22 mouse cellular contexts compared by ENCODE assay signal in genomic region chr8:9423590-9423989, GRCm38 (mm10).
DNase-seq lines count a peak whose midpoint lies in the region; ATAC-seq and TF ChIP-seq lines count a peak whose summit lies in the region.
"Had no signal": no experiment of that assay in that cellular context is flagged by ENCODE, and none has a peak within 500 bp of the region (broad histone marks: within the 10 kb centered on the region; RNA-seq: fewer than 3 reads in every experiment).

No protein-coding gene starts in this region.

- no peak overlapping the region for H3K4me2 ChIP-seq in heart, postnatal 0 days (ENCODE audit: low read depth, low read length)
- no peak overlapping the region for H3K4me2 ChIP-seq in heart, embryonic 11.5 days
- H3K4me2 ChIP-seq in midbrain, postnatal 0 days (ENCODE audit: low read depth, low read length, poor library complexity, severe bottlenecking), result no peak overlapping the region
- no peak overlapping the region for H3K4me2 ChIP-seq in midbrain, embryonic 15.5 days
- H3K4me2 ChIP-seq in neural tube, embryonic 14.5 days (ENCODE audit: low read depth, low read length), result no peak overlapping the region
- no peak overlapping the region for H3K4me2 ChIP-seq in forebrain, embryonic 11.5 days (ENCODE audit: low read depth, low read length, severe bottlenecking)
- H3K4me2 ChIP-seq: forebrain, embryonic 13.5 days; heart, embryonic 13.5 days; limb, embryonic 13.5 days; liver, embryonic 13.5 days; lung, embryonic 15.5 days; stomach, embryonic 15.5 days had no signal

- no peak overlapping the region for H3K27ac ChIP-seq in heart, postnatal 0 days (ENCODE audit: low read depth)
- no peak overlapping the region for H3K27ac ChIP-seq in heart, embryonic 11.5 days (ENCODE audit: low read depth, low read length)
- H3K27ac ChIP-seq in midbrain, postnatal 0 days (ENCODE audit: low read depth, low read length), result no peak overlapping the region
- no peak overlapping the region for H3K27ac ChIP-seq in midbrain, embryonic 15.5 days
- H3K27ac ChIP-seq in neural tube, embryonic 14.5 days (ENCODE audit: low read depth, low read length), result no peak overlapping the region
- H3K27ac ChIP-seq in forebrain, embryonic 11.5 days (ENCODE audit: low read depth, low read length), result no peak overlapping the region
- H3K27ac ChIP-seq: forebrain, embryonic 13.5 days; heart, embryonic 13.5 days; limb, embryonic 13.5 days; liver, embryonic 13.5 days; lung, embryonic 15.5 days; stomach, embryonic 15.5 days had no signal

- no peak overlapping the region for H3K4me3 ChIP-seq in heart, postnatal 0 days (ENCODE audit: low read depth, low read length)
- H3K4me3 ChIP-seq in heart, embryonic 11.5 days (ENCODE audit: low read depth, low read length), result no peak overlapping the region
- H3K4me3 ChIP-seq in midbrain, postnatal 0 days (ENCODE audit: low read depth, low read length), result no peak overlapping the region
- H3K4me3 ChIP-seq in midbrain, embryonic 15.5 days, result no peak overlapping the region
- H3K4me3 ChIP-seq in neural tube, embryonic 14.5 days (ENCODE audit: low read depth, low read length), result no peak overlapping the region
- H3K4me3 ChIP-seq in forebrain, embryonic 11.5 days (ENCODE audit: low read depth, low read length), result no peak overlapping the region
- H3K4me3 ChIP-seq: forebrain, embryonic 13.5 days; heart, embryonic 13.5 days; limb, embryonic 13.5 days; liver, embryonic 13.5 days; lung, embryonic 15.5 days; stomach, embryonic 15.5 days had no signal

- ATAC-seq in heart, postnatal 0 days (ENCODE audit: insufficient read depth, low read depth), result no peak
- ATAC-seq in heart, embryonic 11.5 days (replicated peaks; ENCODE audit: insufficient number of reproducible peaks, low FRiP score, low TSS enrichment), result no peak
- ATAC-seq in midbrain, postnatal 0 days (ENCODE audit: low FRiP score), result peak; percentile 44; the same call in 1 of the 2 replicates
- no peak for ATAC-seq in midbrain, embryonic 15.5 days (replicated peaks)
- peak; percentile 96 for ATAC-seq in granulocyte monocyte progenitor cell, adult 5-6 weeks (replicated peaks; ENCODE audit: poor library complexity, severe bottlenecking)
- peak; percentile 51; the same call in 1 of the 2 replicates for ATAC-seq in neural tube, embryonic 14.5 days (ENCODE audit: low read depth)
- no peak for ATAC-seq in forebrain, embryonic 11.5 days (replicated peaks; ENCODE audit: low FRiP score)
- ATAC-seq: forebrain, embryonic 13.5 days; inflammation-experienced regulatory T-cells, adult 6 months had no signal

- H3K27me3 ChIP-seq in heart, postnatal 0 days (ENCODE audit: control insufficient read depth, insufficient read depth, low read length), result no peaks in the 10 kb centered on the region
- no peaks in the 10 kb centered on the region for H3K27me3 ChIP-seq in heart, embryonic 11.5 days (ENCODE audit: control insufficient read depth, insufficient read depth, low read length)
- no peaks in the 10 kb centered on the region for H3K27me3 ChIP-seq in midbrain, postnatal 0 days (ENCODE audit: insufficient read depth, low read length)
- H3K27me3 ChIP-seq in midbrain, embryonic 15.5 days (replicated peaks), result no peaks in the 10 kb centered on the region
- H3K27me3 ChIP-seq in neural tube, embryonic 14.5 days (ENCODE audit: control insufficient read depth, insufficient read depth, low read length), result no peaks in the 10 kb centered on the region
- H3K27me3 ChIP-seq in forebrain, embryonic 11.5 days (ENCODE audit: control insufficient read depth, insufficient read depth, low read length), result no peaks in the 10 kb centered on the region
- H3K27me3 ChIP-seq: forebrain, embryonic 13.5 days; heart, embryonic 13.5 days; limb, embryonic 13.5 days; liver, embryonic 13.5 days; lung, embryonic 15.5 days; stomach, embryonic 15.5 days had no signal

- no peak for TF ChIP-seq EP300 in heart, postnatal 0 days (IDR thresholded peaks at IDR 0.05; ENCODE audit: low read depth)

- DNase-seq in heart, postnatal 0 days (ENCODE audit: low spot score), result peak; percentile 24
- no peak for DNase-seq in midbrain, postnatal 0 days (ENCODE audit: low spot score)
- DNase-seq in forebrain, embryonic 11.5 days (ENCODE audit: low spot score), result no peak
- DNase-seq: cerebellum, adult 9-10 months; gastrocnemius, postnatal 14 days; kidney, adult 2 months; kidney, postnatal 10 days; layer of hippocampus, postnatal 36 days; liver, embryonic 13.5 days; lung, postnatal 4 days; right cerebral cortex, postnatal 25 days; thymus, adult 18-20 months had no signal

- no peaks in the 10 kb centered on the region for H3K9me3 ChIP-seq in heart, postnatal 0 days (replicated peaks; ENCODE audit: control insufficient read depth, low read length)
- no peaks in the 10 kb centered on the region for H3K9me3 ChIP-seq in heart, embryonic 11.5 days (replicated peaks; ENCODE audit: control insufficient read depth, low read length)
- no peaks in the 10 kb centered on the region for H3K9me3 ChIP-seq in midbrain, postnatal 0 days (ENCODE audit: low read length)
- no peaks in the 10 kb centered on the region for H3K9me3 ChIP-seq in midbrain, embryonic 15.5 days
- no peaks in the 10 kb centered on the region for H3K9me3 ChIP-seq in neural tube, embryonic 14.5 days (ENCODE audit: control insufficient read depth, low read length)
- no peaks in the 10 kb centered on the region for H3K9me3 ChIP-seq in forebrain, embryonic 11.5 days (ENCODE audit: control insufficient read depth, low read length)
- H3K9me3 ChIP-seq: forebrain, embryonic 13.5 days; heart, embryonic 13.5 days; limb, embryonic 13.5 days; liver, embryonic 13.5 days; lung, embryonic 15.5 days; stomach, embryonic 15.5 days had no signal

- no peaks in the 10 kb centered on the region for H3K36me3 ChIP-seq in heart, postnatal 0 days (replicated peaks; ENCODE audit: control insufficient read depth, insufficient read depth, low read length)
- no peaks in the 10 kb centered on the region for H3K36me3 ChIP-seq in heart, embryonic 11.5 days (ENCODE audit: control insufficient read depth, insufficient read depth, low read length)
- H3K36me3 ChIP-seq in midbrain, postnatal 0 days (ENCODE audit: insufficient read depth, low read length), result no peaks in the 10 kb centered on the region
- H3K36me3 ChIP-seq in midbrain, embryonic 15.5 days (replicated peaks), result no peaks in the 10 kb centered on the region
- no peaks in the 10 kb centered on the region for H3K36me3 ChIP-seq in neural tube, embryonic 14.5 days (ENCODE audit: control insufficient read depth, insufficient read depth, low read length)
- H3K36me3 ChIP-seq in forebrain, embryonic 11.5 days (ENCODE audit: control insufficient read depth, insufficient read depth, low read length), result no peaks in the 10 kb centered on the region
- H3K36me3 ChIP-seq: heart, embryonic 13.5 days; limb, embryonic 13.5 days; liver, embryonic 13.5 days; lung, embryonic 15.5 days; stomach, embryonic 15.5 days had no signal

- 14% methylated on average over 5 of the region's 5 CpGs for WGBS in heart, postnatal 0 days
- 22% methylated on average over 5 of the region's 5 CpGs for WGBS in heart, embryonic 11.5 days (ENCODE audit: insufficient replicate concordance)
- 56% methylated on average over 5 of the region's 5 CpGs for WGBS in midbrain, postnatal 0 days
- WGBS in midbrain, embryonic 15.5 days, result 50% methylated on average over 5 of the region's 5 CpGs
- WGBS in neural tube, embryonic 14.5 days, result 51% methylated on average over 5 of the region's 5 CpGs
- WGBS in forebrain, embryonic 11.5 days, result 86% methylated on average over 5 of the region's 5 CpGs

- H3K9ac ChIP-seq in heart, postnatal 0 days (replicated peaks; ENCODE audit: low read depth, low read length), result no peak overlapping the region
- H3K9ac ChIP-seq in heart, embryonic 11.5 days (ENCODE audit: low read depth, low read length), result no peak overlapping the region
- no peak overlapping the region for H3K9ac ChIP-seq in midbrain, postnatal 0 days (replicated peaks; ENCODE audit: low read length, poor library complexity, severe bottlenecking)
- H3K9ac ChIP-seq in midbrain, embryonic 15.5 days, result no peak overlapping the region
- H3K9ac ChIP-seq in neural tube, embryonic 14.5 days (replicated peaks; ENCODE audit: low read depth, low read length), result no peak overlapping the region
- H3K9ac ChIP-seq in forebrain, embryonic 11.5 days (ENCODE audit: low read length), result no peak overlapping the region
- H3K9ac ChIP-seq: forebrain, embryonic 13.5 days; heart, embryonic 13.5 days; limb, embryonic 13.5 days; liver, embryonic 13.5 days; lung, embryonic 15.5 days; stomach, embryonic 15.5 days had no signal

- no peak for TF ChIP-seq CTCF in heart, postnatal 0 days (IDR thresholded peaks at IDR 0.05; ENCODE audit: low read depth)
- no peak for TF ChIP-seq CTCF in midbrain, postnatal 0 days (IDR thresholded peaks at IDR 0.05)

- H3K4me1 ChIP-seq in heart, postnatal 0 days (ENCODE audit: control insufficient read depth, insufficient read depth), result no peaks in the 10 kb centered on the region
- H3K4me1 ChIP-seq in heart, embryonic 11.5 days (ENCODE audit: control insufficient read depth, insufficient read depth, low read length), result 0 out of 2 replicates have a peak, but pooled peaks cover 2% of the 10 kb centered on the region
- H3K4me1 ChIP-seq in midbrain, postnatal 0 days (ENCODE audit: insufficient read depth, low read length), result no peaks in the 10 kb centered on the region
- H3K4me1 ChIP-seq in midbrain, embryonic 15.5 days, result 0 out of 2 replicates have a peak, but pooled peaks cover 7% of the 10 kb centered on the region
- no peaks in the 10 kb centered on the region for H3K4me1 ChIP-seq in neural tube, embryonic 14.5 days (ENCODE audit: control insufficient read depth, insufficient read depth, low read length)
- no peaks in the 10 kb centered on the region for H3K4me1 ChIP-seq in forebrain, embryonic 11.5 days (replicated peaks; ENCODE audit: control insufficient read depth, insufficient read depth, low read length)
- H3K4me1 ChIP-seq: forebrain, embryonic 13.5 days; liver, embryonic 13.5 days; lung, embryonic 15.5 days; stomach, embryonic 15.5 days had no signal

Comparison
In these comparisons a context has a peak if more than half of its experiments do, and no peak if none do; other contexts are left out.
1. ATAC-seq: peak in midbrain, postnatal 0 days (single experiment), granulocyte monocyte progenitor cell, adult 5-6 weeks (single experiment) and neural tube, embryonic 14.5 days (single experiment); none in heart, postnatal 0 days (single experiment), heart, embryonic 11.5 days (single experiment), midbrain, embryonic 15.5 days (single experiment) and forebrain, embryonic 11.5 days (single experiment).